Mouse (Mus musculus) olfactory bulb, adult 2 months (tissue): Measurements from ENCODE around the gene Tfpi.

ENCODE experiments used
- CTCF ChIP-seq: fragments of 200-500 bp; IDR thresholded peaks from 2 replicates; pipeline ENCODE4 v1.5.1; 2012; ENCODE audit warnings: low read depth, mild to moderate bottlenecking, low read length, moderate library complexity; ENCODE audit not compliant: insufficient read depth
- POLR2A ChIP-seq: fragments of 200-500 bp; IDR thresholded peaks from 2 replicates; pipeline ENCODE4 v1.6.1; 2012; ENCODE audit warnings: mild to moderate bottlenecking, low read depth, low read length, moderate library complexity; ENCODE audit not compliant: insufficient read depth

DNA sequence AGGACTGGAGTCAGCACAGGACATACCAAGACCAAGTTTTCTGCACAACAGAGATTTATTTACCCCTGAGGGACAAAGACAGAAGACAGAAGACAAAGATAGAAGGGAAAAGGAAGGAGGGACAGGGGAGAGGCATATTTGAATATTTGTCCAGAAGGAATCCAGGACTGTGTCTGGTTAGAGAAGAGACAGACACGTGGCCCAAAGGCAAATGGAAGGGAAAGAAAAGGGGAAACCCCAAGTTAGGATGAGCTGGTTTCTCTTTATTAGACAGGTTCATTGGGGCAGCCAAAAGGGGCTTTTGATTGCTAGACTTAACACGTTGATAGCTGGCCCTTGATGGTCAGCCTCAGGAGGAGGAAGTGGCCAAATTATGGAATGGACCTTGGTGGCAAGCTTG is 34.9 kb upstream of the Tfpi start:
- TF ChIP-seq CTCF, result no peak
- TF ChIP-seq POLR2A, result no peak
